Mouse (Mus musculus): ENCODE measurements around the gene Rs1.

DNA sequence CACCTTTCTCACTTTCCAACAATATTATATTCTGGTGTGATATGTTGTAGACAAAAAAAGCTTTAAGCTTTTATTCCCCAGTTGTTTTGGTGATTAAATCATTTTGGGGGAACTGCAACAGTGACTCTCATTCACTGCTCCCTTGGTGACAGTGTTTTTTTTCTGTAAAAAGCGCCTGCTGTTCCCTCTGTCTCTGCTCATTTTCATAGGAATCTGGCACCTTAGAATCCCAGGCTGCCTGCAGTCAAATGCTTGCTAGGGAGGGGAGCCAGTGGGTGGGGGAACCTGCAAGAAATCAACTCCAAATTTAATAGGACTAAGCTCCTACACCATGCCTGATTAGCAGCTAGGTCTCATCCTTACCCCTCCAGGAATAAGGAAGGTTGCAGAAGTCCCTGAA lies 5.2 kb downstream of the Rs1 start:
- TF ChIP-seq POLR2A (IDR thresholded peaks at IDR 0.05; ENCODE audit: extremely low read depth, insufficient read depth, low read length) = no peak
- no peak for TF ChIP-seq CTCF (IDR thresholded peaks at IDR 0.05; ENCODE audit: low read depth, low read length)
